Mouse (Mus musculus) midbrain, embryonic 11.5 days (tissue): ENCODE measurements around the gene Baat. TPM values are rescaled to one million over a fixed set of nuclear protein-coding genes. Genes with fewer than 3 reads are reported as not detected.

Experiments used
- polyA plus RNA-seq: library from polyadenylated mRNA; unstranded; fragments of >200 nt; fragmentation: Nextera tagmentation; extraction: Ambion mirVana; gene quantifications from 2 replicates; pipeline ENCODE4 v1.2.1, GENCODE M21; 2014

Baat gene
- polyA plus RNA-seq, 1 experiment from 2014 or later, result 0.42 TPM

Other genes starting within 250 kb of the Baat start
- not detected in 2 replicates for gene Acnat2, start 98.4 kb downstream of the Baat start, polyA plus RNA-seq
- not detected in 2 replicates for gene Acnat1, start 32.6 kb downstream of the Baat start, polyA plus RNA-seq
- gene Mrpl50, start 14.5 kb upstream of the Baat start, polyA plus RNA-seq, result 97.8 and 108 TPM in 2 replicates
- gene Zfp189, start 14.6 kb upstream of the Baat start, polyA plus RNA-seq, result 14.3 and 16.0 TPM in 2 replicates
- not detected in 2 replicates for gene Aldob, start 43.0 kb upstream of the Baat start, polyA plus RNA-seq
- gene Tmem246, start 91.3 kb upstream of the Baat start, polyA plus RNA-seq, result 20.5 and 21.4 TPM in 2 replicates
- gene Rnf20, start 125.4 kb upstream of the Baat start, polyA plus RNA-seq, result 78.7 and 83.1 TPM in 2 replicates
- 0.14 TPM in 1 of 2 replicates, not detected in the other for gene Ppp3r2, start 175.5 kb upstream of the Baat start, polyA plus RNA-seq